In genomic region chr1:132322711-132323542, GRCm38 (mm10) we compare ENCODE assay signal across 10 mouse cellular contexts. TPM values are rescaled to one million over a fixed set of nuclear protein-coding genes. Genes with fewer than 3 reads are reported as not detected.
DNase-seq lines count a peak whose midpoint lies in the region; ATAC-seq and TF ChIP-seq lines count a peak whose summit lies in the region.
"Had no signal": no experiment of that assay in that cellular context is flagged by ENCODE, and none has a peak within 500 bp of the region (broad histone marks: within the 10 kb centered on the region; RNA-seq: fewer than 3 reads in every experiment).

No protein-coding gene starts in this region.

- H3K36me3 ChIP-seq in forebrain, embryonic 13.5 days (ENCODE audit: poor library complexity, severe bottlenecking), result peaks cover 27% of the 10 kb centered on the region
- no peaks in the 10 kb centered on the region for H3K36me3 ChIP-seq in kidney, postnatal 0 days (ENCODE audit: insufficient read depth, low read length)

- no peaks in the 10 kb centered on the region for H3K27me3 ChIP-seq in forebrain, embryonic 13.5 days
- no peaks in the 10 kb centered on the region for H3K27me3 ChIP-seq in kidney, postnatal 0 days (ENCODE audit: insufficient read depth, low read length)
- H3K27me3 ChIP-seq: Patski had no signal

- peak; percentile 80 for ATAC-seq in forebrain, embryonic 13.5 days
- no peak for ATAC-seq in kidney, postnatal 0 days (replicated peaks; ENCODE audit: low FRiP score, low read depth)
- ATAC-seq in CD4-positive, CD25-positive, alpha-beta regulatory T cell, adult 4 months, result no peak
- ATAC-seq: Patski had no signal

- peak overlapping the region; percentile 99 for H3K27ac ChIP-seq in forebrain, embryonic 13.5 days
- H3K27ac ChIP-seq in kidney, postnatal 0 days, result 0 out of 2 replicates have a peak overlapping the region, but pooled peaks have one; percentile 25

- H3K9me3 ChIP-seq in forebrain, embryonic 13.5 days (replicated peaks), result no peaks in the 10 kb centered on the region
- H3K9me3 ChIP-seq in kidney, postnatal 0 days (replicated peaks; ENCODE audit: low read length), result no peaks in the 10 kb centered on the region

- peaks cover 100% of the 10 kb centered on the region for H3K4me1 ChIP-seq in forebrain, embryonic 13.5 days
- peaks cover 21% of the 10 kb centered on the region for H3K4me1 ChIP-seq in kidney, postnatal 0 days (replicated peaks; ENCODE audit: insufficient read depth, low read length)

- peak overlapping the region; percentile 52 for H3K9ac ChIP-seq in forebrain, embryonic 13.5 days
- no peak overlapping the region for H3K9ac ChIP-seq in kidney, postnatal 0 days (ENCODE audit: low read depth, low read length)

- H3K4me3 ChIP-seq in forebrain, embryonic 13.5 days, result no peak overlapping the region
- H3K4me3 ChIP-seq in kidney, postnatal 0 days (replicated peaks; ENCODE audit: low read depth, low read length), result no peak overlapping the region

- H3K4me2 ChIP-seq in forebrain, embryonic 13.5 days, result peak overlapping the region; percentile 29
- H3K4me2 ChIP-seq in kidney, postnatal 0 days (ENCODE audit: low read length), result no peak overlapping the region

- DNase-seq in layer of hippocampus, postnatal 10 days (ENCODE audit: low spot score in 2 of 2), result peak; percentile 34 to 53
- no peak for DNase-seq in layer of hippocampus, adult 18-20 months (ENCODE audit: low spot score in 2 of 2)
- DNase-seq in kidney, postnatal 0 days (ENCODE audit: low spot score), result peak; percentile 63
- DNase-seq in neural tube, embryonic 10.5 days (ENCODE audit: extremely low spot score, low spot score), result peak; percentile 85
- no peak for DNase-seq in frontal cortex, postnatal 14 days (ENCODE audit: low spot score in 2 of 2)
- DNase-seq in urinary bladder, adult 2 months (ENCODE audit: low spot score), result no peak

- under 1% methylated on average over 13 of the region's 13 CpGs for WGBS in forebrain, embryonic 13.5 days
- 41% methylated on average over 13 of the region's 13 CpGs for whole genome bisulfite sequencing in kidney, postnatal 0 days

- no peak for TF ChIP-seq CTCF in kidney, postnatal 0 days (IDR thresholded peaks at IDR 0.05; ENCODE audit: low read depth)

RNA-seq across cellular contexts. Expression of gene Nuak2, which starts 7.0 kb away (rescaled TPM):
- total RNA-seq in layer of hippocampus, postnatal 10 days (2021), result 1 to 10 TPM; 3.1 TPM
- 1 to 10 TPM; 1.6 to 1.9 TPM for total RNA-seq in layer of hippocampus, adult 18-20 months (2021)
- 28.8 and 36.5 TPM in 2 replicates for polyA plus RNA-seq in forebrain, embryonic 13.5 days (2015; fragmentation: Nextera tagmentation; extraction: Ambion mirVana)
- polyA plus RNA-seq in kidney, postnatal 0 days (2015; fragmentation: Nextera tagmentation; extraction: Ambion mirVana), result 8.7 and 9.6 TPM in 2 replicates
- 1 to 10 TPM; 2.0 to 4.3 TPM for polyA plus RNA-seq in CD4-positive, CD25-positive, alpha-beta regulatory T cell, adult 4 months (2017; shearing (Covaris generic))
- polyA plus RNA-seq in urinary bladder, adult 2 months (2012; rRNA removed), result 3.4 TPM in 2 replicates

RNA-seq across cellular contexts. Expression of gene Klhdc8a, which starts 24.5 kb away (rescaled TPM):
- total RNA-seq in layer of hippocampus, postnatal 10 days (2021), result 10 to 100 TPM; 11.1 to 11.5 TPM
- total RNA-seq in layer of hippocampus, adult 18-20 months (2021), result 1 to 10 TPM; 4.3 to 5.3 TPM
- 1.2 and 1.6 TPM in 2 replicates for polyA plus RNA-seq in forebrain, embryonic 13.5 days (2015; fragmentation: Nextera tagmentation; extraction: Ambion mirVana)
- 4.1 and 5.0 TPM in 2 replicates for polyA plus RNA-seq in kidney, postnatal 0 days (2015; fragmentation: Nextera tagmentation; extraction: Ambion mirVana)
- under 1 TPM in 1 of 2 experiments, not detected in 1; 0.07 TPM for polyA plus RNA-seq in CD4-positive, CD25-positive, alpha-beta regulatory T cell, adult 4 months (2017; shearing (Covaris generic))
- polyA plus RNA-seq in urinary bladder, adult 2 months (2012; rRNA removed), result 1.2 and 1.5 TPM in 2 replicates
- total RNA-seq: hematopoietic stem cell, adult 5-6 weeks had no signal

Comparison
In these comparisons a context has a peak if more than half of its experiments do, and no peak if none do; other contexts are left out.
1. DNase-seq: peak in layer of hippocampus, postnatal 10 days (2 of 2), kidney, postnatal 0 days (single experiment) and neural tube, embryonic 10.5 days (single experiment); none in layer of hippocampus, adult 18-20 months (0 of 2), frontal cortex, postnatal 14 days (0 of 2) and urinary bladder, adult 2 months (single experiment).